Mouse (Mus musculus) lung, adult 2 months (tissue): Measurements from ENCODE around the gene Clpsl2.

ENCODE experiments used
- CTCF ChIP-seq: fragments of 200-500 bp; IDR thresholded peaks from 2 replicates; pipeline ENCODE4 v1.5.1; 2011; ENCODE audit warnings: mild to moderate bottlenecking, low read length, control low read depth; ENCODE audit not compliant: insufficient read depth
- POLR2A ChIP-seq: fragments of 200-500 bp; IDR thresholded peaks from 2 replicates; pipeline ENCODE4 v1.6.1; 2011; ENCODE audit warnings: low read depth, mild to moderate bottlenecking, control low read depth, low read length, borderline replicate concordance; ENCODE audit errors: extremely low read depth

- TF ChIP-seq POLR2A (no peak), CTCF (peak; percentile 80)
These were observed 43.8 kb downstream of the Clpsl2 start for GRCm38 (mm10) chr17:28592998-28593397.
